Mouse (Mus musculus) heart, adult 2 months (tissue): ENCODE data around the gene Prn. TPM values are rescaled to one million over a fixed set of nuclear protein-coding genes. Genes with fewer than 3 reads are reported as not detected.

ENCODE experiments used
- DNase-seq, 2 experiments: peaks; one replicate each; pipeline ENCODE4 v3.0.0; 2021
- H3K27ac ChIP-seq: fragments of 200-600 bp; 2 replicates; pipeline ENCODE4 v1.8.1; 2022
- H3K27me3 ChIP-seq: fragments of 200-500 bp; 2 replicates; pipeline ENCODE4 v1.6.1; 2012; ENCODE audit warnings: mild to moderate bottlenecking, low read length, inconsistent platforms, mixed read lengths; ENCODE audit not compliant: control insufficient read depth, insufficient read depth
- H3K36me3 ChIP-seq: fragments of 200-500 bp; 2 replicates; pipeline ENCODE4 v1.6.1; 2012; ENCODE audit warnings: low read length, inconsistent platforms; ENCODE audit not compliant: control insufficient read depth, insufficient read depth
- H3K4me1 ChIP-seq: fragments of 200-500 bp; 2 replicates; pipeline ENCODE4 v1.6.1; 2011; ENCODE audit warnings: low read length; ENCODE audit not compliant: control insufficient read depth, insufficient read depth
- H3K4me3 ChIP-seq: fragments of 200-600 bp; 2 replicates; pipeline ENCODE4 v1.8.1; 2022
- H3K79me2 ChIP-seq: fragments of 200-500 bp; replicated peaks from 2 replicates; pipeline ENCODE4 v1.6.1; 2012; ENCODE audit warnings: mild to moderate bottlenecking, inconsistent platforms, low read length, moderate library complexity, mixed read lengths; ENCODE audit not compliant: control insufficient read depth, insufficient read depth
- H3K9ac ChIP-seq: fragments of 200-500 bp; 2 replicates; pipeline ENCODE4 v1.6.1; 2012; ENCODE audit warnings: low read depth, mild to moderate bottlenecking, control low read depth, inconsistent platforms, low read length, mixed read lengths
- CTCF ChIP-seq: fragments of 200-600 bp; IDR thresholded peaks from 2 replicates; pipeline ENCODE4 v1.8.1; 2022; ENCODE audit warnings: antibody characterized with exemption, mild to moderate bottlenecking, moderate library complexity
- EP300 ChIP-seq: fragments of 200-500 bp; IDR thresholded peaks from 2 replicates; pipeline ENCODE4 v1.6.1; 2011; ENCODE audit warnings: low read depth, low read length, control low read depth; ENCODE audit not compliant: insufficient read depth
- POLR2A ChIP-seq: fragments of 200-500 bp; IDR thresholded peaks from 2 replicates; pipeline ENCODE4 v1.6.1; 2011; ENCODE audit warnings: mild to moderate bottlenecking, low read depth, low read length, control low read depth; ENCODE audit not compliant: insufficient read depth
- WGBS: fragments of 180-500 bp; shearing (Covaris S2); methylation state at CpG from one replicate; pipeline ENCODE4 v1.1.7; 2018; 5-methylcytosine and 5-hydroxymethylcytosine counted together
- intact Hi-C: fragments of 180-260 bp; cut with DNase I; formaldehyde crosslinking; loops from one replicate; pipeline ENCODE4 v1.15.1; 2025
- polyA plus RNA-seq: library from polyadenylated mRNA; depleted of rRNA; stranded (reverse); fragments of >200 nt; gene quantifications from 2 replicates; pipeline ENCODE4 v1.2.3, GENCODE M21; 2012; rRNA removed
- total RNA-seq, 2 experiments: library from RNA; stranded (reverse); gene quantifications; 2 replicates each; pipeline ENCODE4 v1.2.3; 2021

Prn gene
- total and polyA plus RNA-seq, 3 experiments = 0.23 TPM; not detected in 2

GRCm38 (mm10) chr2:132004495-132005136, 94.9 kb downstream of the Prn start:
- H3K4me1 ChIP-seq = peaks cover 8% of the 10 kb centered on the region
- H3K4me3 ChIP-seq = no peak overlapping the region
- H3K79me2 ChIP-seq = no peaks in the 10 kb centered on the region
- intact Hi-C loops = no loop called here
- H3K27me3 ChIP-seq = no peaks in the 10 kb centered on the region
- WGBS = 80% methylated on average over 9 of the region's 9 CpGs
- TF ChIP-seq POLR2A (no peak), CTCF (no peak), EP300 (no peak)
- H3K27ac ChIP-seq = no peak overlapping the region
- no peak for DNase-seq
- no peak overlapping the region for H3K9ac ChIP-seq
- H3K36me3 ChIP-seq = no peaks in the 10 kb centered on the region

GRCm38 (mm10) chr2:132005445-132005844, 95.7 kb downstream of the Prn start:
- no peak overlapping the region for H3K9ac ChIP-seq
- no peak for DNase-seq

More at GRCm38 (mm10) chr2:132005445-132005844, 95.7 kb downstream of the Prn start:
- intact Hi-C loops = no loop called here
- Histone ChIP-seq H3K36me3 (no peaks in the 10 kb centered on the region), H3K79me2 (no peaks in the 10 kb centered on the region), H3K4me1 (peaks cover 8% of the 10 kb centered on the region), H3K27ac (no peak overlapping the region), H3K27me3 (no peaks in the 10 kb centered on the region), H3K4me3 (no peak overlapping the region)
- TF ChIP-seq EP300 = no peak
- WGBS = 62% methylated on average over 4 of the region's 4 CpGs

Other genes with a start within 250 kb of the Prn start
- not detected for gene Erv3, start 50.2 kb upstream of the Prn start, total RNA-seq
- not detected in 2 replicates for gene Erv3, start 50.2 kb upstream of the Prn start, polyA plus RNA-seq
- gene Prnp, start within 50 bp of the Prn start, total RNA-seq = 100 to 1,000 TPM; 109 to 129 TPM
- 101 and 110 TPM in 2 replicates for gene Prnp, start within 50 bp of the Prn start, polyA plus RNA-seq
- gene Prnd, start 40.9 kb downstream of the Prn start, total RNA-seq = 1 to 10 TPM in 1 of 2 experiments, under 1 TPM in 1; 0.65 to 1.2 TPM
- 3.8 and 9.9 TPM in 2 replicates for gene Prnd, start 40.9 kb downstream of the Prn start, polyA plus RNA-seq
- 10 to 100 TPM in 1 of 2 experiments, 1 to 10 TPM in 1; 6.8 to 11.5 TPM for gene Rassf2, start 120.3 kb downstream of the Prn start, total RNA-seq
- gene Rassf2, start 120.3 kb downstream of the Prn start, polyA plus RNA-seq = 6.0 and 7.5 TPM in 2 replicates
- 10 to 100 TPM; 11.8 to 15.6 TPM for gene Slc23a2, start 235.2 kb downstream of the Prn start, total RNA-seq
- 11.2 and 19.3 TPM in 2 replicates for gene Slc23a2, start 235.2 kb downstream of the Prn start, polyA plus RNA-seq